Mouse (Mus musculus) lung, postnatal 0 days (tissue): ENCODE results near the gene Tnnc2.

ENCODE experiments used
- CTCF ChIP-seq: IDR thresholded peaks from 2 replicates; pipeline ENCODE4 v1.5.1; 2016; ENCODE audit warnings: antibody characterized with exemption, mild to moderate bottlenecking
- EP300 ChIP-seq: IDR thresholded peaks from 2 replicates; pipeline ENCODE4 v1.6.1; 2016; ENCODE audit warnings: antibody characterized with exemption, mild to moderate bottlenecking, control low read depth

- TF ChIP-seq CTCF, result no peak
- no peak for TF ChIP-seq EP300
Observed at GRCm38 (mm10) chr2:164828437-164828836, 48.7 kb upstream of the Tnnc2 start, which contains the start of gene Spata25.
